Comparison of ENCODE assay signal across 21 mouse cellular contexts in the genomic region with DNA sequence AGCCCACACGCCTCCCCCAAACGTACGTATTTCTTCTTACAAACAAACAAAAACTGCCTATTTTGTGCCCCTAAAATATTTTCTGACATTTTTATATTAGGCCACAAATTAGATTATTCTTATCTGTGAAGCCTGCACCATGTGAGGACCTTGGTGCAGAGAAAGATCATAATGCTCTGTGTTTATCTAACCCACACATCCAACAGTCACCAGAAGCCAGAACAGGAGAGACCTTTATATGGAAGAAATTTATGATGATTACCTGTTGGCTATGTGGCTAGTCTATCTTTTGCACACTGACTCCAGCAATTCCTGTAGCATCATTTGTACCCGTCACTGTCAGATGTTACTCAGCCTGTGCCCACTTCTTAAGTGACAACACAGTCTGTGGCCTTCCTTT.
DNase-seq lines count a peak whose midpoint lies in the region; ATAC-seq lines count a peak whose summit lies in the region.
"Had no signal": no experiment of that assay in that cellular context is flagged by ENCODE, and none has a peak within 500 bp of the region (broad histone marks: within the 10 kb centered on the region; RNA-seq: fewer than 3 reads in every experiment).

No protein-coding gene starts in this region.

- peak; percentile 79 for ATAC-seq in liver, embryonic 11.5 days (replicated peaks; ENCODE audit: low FRiP score)
- ATAC-seq in erythroid progenitor cell, adult 5-6 weeks (replicated peaks; ENCODE audit: low FRiP score, poor library complexity, severe bottlenecking), result peak; percentile 53; the same call in 1 of the 2 replicates
- peak; percentile 67; the same call in 1 of the 2 replicates for ATAC-seq in liver, embryonic 15.5 days (ENCODE audit: insufficient read depth)
- ATAC-seq in megakaryocyte-erythroid progenitor cell, adult 5-6 weeks (replicated peaks; ENCODE audit: low FRiP score, low TSS enrichment, poor library complexity, severe bottlenecking), result peak; percentile 78
- ATAC-seq: forebrain, embryonic 15.5 days; hindbrain, embryonic 16.5 days; inflammation-experienced regulatory T-cells, adult 6 months had no signal

- WGBS in liver, embryonic 11.5 days, result 82% methylated on average over 4 of the region's 4 CpGs
- WGBS in liver, embryonic 15.5 days (ENCODE audit: insufficient replicate concordance), result 43% methylated on average over 4 of the region's 4 CpGs

- no peaks in the 10 kb centered on the region for H3K36me3 ChIP-seq in liver, embryonic 11.5 days (ENCODE audit: control insufficient read depth, insufficient read depth, low read length)
- no peaks in the 10 kb centered on the region for H3K36me3 ChIP-seq in liver, embryonic 15.5 days (replicated peaks)
- H3K36me3 ChIP-seq: hindbrain, embryonic 12.5 days had no signal

- peaks cover 5% of the 10 kb centered on the region for H3K4me1 ChIP-seq in liver, embryonic 11.5 days (replicated peaks; ENCODE audit: control insufficient read depth, insufficient read depth, low read length)
- H3K4me1 ChIP-seq in liver, embryonic 15.5 days (replicated peaks), result peaks cover 22% of the 10 kb centered on the region
- H3K4me1 ChIP-seq: embryonic facial prominence, embryonic 10.5 days; hindbrain, embryonic 12.5 days had no signal

- no peak overlapping the region for H3K4me3 ChIP-seq in liver, embryonic 11.5 days (ENCODE audit: low read depth, low read length)
- H3K4me3 ChIP-seq in liver, embryonic 15.5 days (replicated peaks), result no peak overlapping the region
- H3K4me3 ChIP-seq: embryonic facial prominence, embryonic 10.5 days; erythroblast, embryonic 14.5 days; forebrain, embryonic 15.5 days; heart, embryonic 13.5 days; hindbrain, embryonic 12.5 days had no signal

- DNase-seq in liver, embryonic 11.5 days (ENCODE audit: low spot score), result no peak
- no peak for DNase-seq in liver
- DNase-seq in thymus, postnatal 14 days, result no peak
- no peak for DNase-seq in embryo, embryonic 10.5 days (ENCODE audit: low spot score)
- DNase-seq in ovary, postnatal 14 days (ENCODE audit: low spot score), result no peak
- DNase-seq: adrenal gland, adult 8-10 months; adrenal gland, postnatal 36 days; cerebellum, adult 8-10 months; cerebellum, postnatal 14 days; heart, postnatal 4 days had no signal

- no peak overlapping the region for H3K9ac ChIP-seq in liver, embryonic 11.5 days (ENCODE audit: low read depth, low read length)
- H3K9ac ChIP-seq in liver, embryonic 15.5 days, result no peak overlapping the region
- H3K9ac ChIP-seq: forebrain, embryonic 15.5 days; heart, embryonic 13.5 days; hindbrain, embryonic 12.5 days had no signal

- 0 out of 2 replicates have a peak overlapping the region, but pooled peaks have one; percentile 13 for H3K27ac ChIP-seq in liver, embryonic 11.5 days (ENCODE audit: low read depth, low read length)
- H3K27ac ChIP-seq in liver, embryonic 15.5 days (replicated peaks), result no peak overlapping the region; the same call in 1 of the 2 replicates
- H3K27ac ChIP-seq: embryonic facial prominence, embryonic 10.5 days; forebrain, embryonic 15.5 days; heart, embryonic 13.5 days; hindbrain, embryonic 12.5 days had no signal

- H3K4me2 ChIP-seq in liver, embryonic 11.5 days, result no peak overlapping the region
- H3K4me2 ChIP-seq in liver, embryonic 15.5 days, result no peak overlapping the region
- H3K4me2 ChIP-seq: forebrain, embryonic 15.5 days; heart, embryonic 13.5 days; hindbrain, embryonic 12.5 days had no signal

- H3K27me3 ChIP-seq in liver, embryonic 11.5 days (replicated peaks; ENCODE audit: control insufficient read depth, insufficient read depth, low read length), result no peaks in the 10 kb centered on the region
- no peaks in the 10 kb centered on the region for H3K27me3 ChIP-seq in liver, embryonic 15.5 days
- H3K27me3 ChIP-seq: CH12.LX; forebrain, embryonic 15.5 days; heart, embryonic 13.5 days; hindbrain, embryonic 12.5 days had no signal

- no peaks in the 10 kb centered on the region for H3K9me3 ChIP-seq in liver, embryonic 11.5 days (ENCODE audit: control insufficient read depth, low read length)
- no peaks in the 10 kb centered on the region for H3K9me3 ChIP-seq in liver, embryonic 15.5 days (replicated peaks)
- H3K9me3 ChIP-seq: embryonic facial prominence, embryonic 10.5 days; forebrain, embryonic 15.5 days; heart, embryonic 13.5 days; hindbrain, embryonic 12.5 days had no signal
